Mouse (Mus musculus): ENCODE measurements at regions not wholly inside any gene's neighbourhood (a gene's known extent, or its start where the extent isn't known, plus 50 kb on each side); places are given as distances from the start of the nearest gene placed in this dataset.

GRCm38 (mm10) chr12:25323171-25323570, 226.2 kb upstream of the Id2 start:
- no peak for TF ChIP-seq POLR2A (IDR thresholded peaks at IDR 0.05; ENCODE audit: borderline replicate concordance, insufficient read depth, low read length)
- TF ChIP-seq CTCF (IDR thresholded peaks at IDR 0.05; ENCODE audit: borderline replicate concordance, insufficient read depth, low read depth, low read length), result no peak
